Comparison of ENCODE assay signal across 8 mouse cellular contexts in the genomic region with DNA sequence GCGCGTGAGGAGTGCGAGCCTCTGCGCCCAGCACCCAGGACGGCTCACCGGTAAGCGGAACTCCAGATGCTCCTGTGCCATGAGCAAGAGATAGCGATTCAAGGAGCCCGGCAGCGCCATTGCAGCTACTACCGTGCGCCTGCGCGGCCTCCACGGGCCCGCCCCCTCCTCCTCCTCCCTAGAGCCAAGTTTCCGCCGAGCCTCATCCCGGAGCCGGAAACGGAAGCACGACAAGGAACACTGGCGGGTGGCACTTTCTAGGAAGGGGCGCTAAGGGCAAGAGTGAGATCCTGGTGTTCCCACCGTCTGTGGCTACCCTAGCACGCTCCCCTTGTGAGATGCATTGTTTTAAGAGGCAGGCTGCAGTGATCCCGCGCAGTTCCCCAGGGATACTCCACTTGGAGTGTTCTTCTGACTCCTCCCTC. TPM values are rescaled to one million over a fixed set of nuclear protein-coding genes. Genes with fewer than 3 reads are reported as not detected.
DNase-seq lines count a peak whose midpoint lies in the region; ATAC-seq and TF ChIP-seq lines count a peak whose summit lies in the region.

Gene Trmt11 (minus strand): TSS at position 208 of the 425 bp plus-strand sequence.

- in situ Hi-C loops in Patski (cut with MboI; ENCODE audit: low pct_unique_long_range_greater_than_20kb), result loop anchor here (25.0 kb wide), 1 partner anchor 1238 kb away; the partner anchor contains the start of gene Rnf146

- WGBS in hindbrain, embryonic 14.5 days, result 0% methylated on average over 25 of the region's 28 CpGs

- H3K4me2 ChIP-seq in hindbrain, embryonic 14.5 days (replicated peaks), result peak within 1 kb of the TSS; percentile 59

- H3K4me3 ChIP-seq in hindbrain, embryonic 14.5 days (replicated peaks; ENCODE audit: low read length), result peak within 1 kb of the TSS; percentile 61

- no peaks in the 10 kb centered on the region for H3K27me3 ChIP-seq in Patski
- H3K27me3 ChIP-seq in hindbrain, embryonic 14.5 days (ENCODE audit: control insufficient read depth, insufficient read depth, low read length), result no peaks in the 10 kb centered on the region

- DNase-seq in Patski (ENCODE audit: low read depth, low spot score), result no peak
- DNase-seq in cerebellum, postnatal 14 days, result peak; percentile 92
- DNase-seq in frontal cortex, postnatal 25 days (ENCODE audit: low spot score in 2 of 2), result peak; percentile 77 to 84
- DNase-seq in hindbrain, embryonic 14.5 days (ENCODE audit: low spot score), result peak; percentile 89
- peak; percentile 82 for DNase-seq in left cerebral cortex, adult 11 months (ENCODE audit: low spot score)
- peak; percentile 93 for DNase-seq in lung, postnatal 4 days
- peak; percentile 80 for DNase-seq in retina, postnatal 7 days (ENCODE audit: low read depth, low spot score)
- peak; percentile 78 for DNase-seq in urinary bladder, adult 2 months (ENCODE audit: low spot score)

- CTCF ChIA-PET in Patski (lab: Charles Lee), result interaction anchor here (0.9 to 1.5 kb wide), 3 partner anchors 10 to 201 kb away, joined by 3 to 5 read pairs (median 4); no protein-coding TSS in a partner anchor

- peaks cover 13% of the 10 kb centered on the region for H3K4me1 ChIP-seq in hindbrain, embryonic 14.5 days (replicated peaks; ENCODE audit: control insufficient read depth, insufficient read depth, low read length)

- no peak for TF ChIP-seq CTCF in Patski (IDR thresholded peaks at IDR 0.05)

- ATAC-seq in Patski, result peak; percentile 98
- ATAC-seq in hindbrain, embryonic 14.5 days (ENCODE audit: low FRiP score), result peak; percentile 97

- peak within 1 kb of the TSS; percentile 70 for H3K9ac ChIP-seq in hindbrain, embryonic 14.5 days

- POLR2A ChIA-PET in Patski (lab: Charles Lee), result interaction anchor here (0.7 kb wide), 1 partner anchor 14 kb away, joined by 3 read pairs; no protein-coding TSS in a partner anchor

- H3K9me3 ChIP-seq in hindbrain, embryonic 14.5 days (ENCODE audit: control insufficient read depth, low read length), result no peaks in the 10 kb centered on the region

- H3K27ac ChIP-seq in hindbrain, embryonic 14.5 days, result peak within 1 kb of the TSS; percentile 81

- H3K36me3 ChIP-seq in hindbrain, embryonic 14.5 days (replicated peaks; ENCODE audit: control insufficient read depth, insufficient read depth), result peaks cover 15% of the 10 kb centered on the region

RNA-seq across cellular contexts. Expression of gene Trmt11, which starts in this region (rescaled TPM):
- 11.6 TPM for polyA plus RNA-seq in Patski (2021)
- 17.5 and 20.0 TPM in 2 replicates for polyA plus RNA-seq in hindbrain, embryonic 14.5 days (2014; fragmentation: Nextera tagmentation; extraction: Ambion mirVana)
- 4.3 and 5.0 TPM in 2 replicates for polyA plus RNA-seq in urinary bladder, adult 2 months (2012; rRNA removed)
